Mouse (Mus musculus): ENCODE results near the gene Prdm2. TPM values are rescaled to one million over a fixed set of nuclear protein-coding genes. Genes with fewer than 3 reads are reported as not detected.

The Prdm2 gene
- polyA plus RNA-seq, 1 experiment from 2014 or later: 3.3 TPM

GRCm38 (mm10) chr4:143114232-143114979 is 98.4 kb downstream of the Prdm2 start:
- 68% methylated on average over 21 of the region's 21 CpGs for WGBS (ENCODE audit: insufficient replicate concordance)
- H3K4me2 ChIP-seq (ENCODE audit: low read depth, low read length): no peak overlapping the region
- no peak overlapping the region for H3K4me3 ChIP-seq (ENCODE audit: low read depth, low read length)
- H3K27ac ChIP-seq (ENCODE audit: low read length): no peak overlapping the region
- H3K4me1 ChIP-seq (ENCODE audit: control insufficient read depth, low read depth, low read length): no peaks in the 10 kb centered on the region; the same call in 1 of the 2 replicates
- no peaks in the 10 kb centered on the region for H3K27me3 ChIP-seq (ENCODE audit: control insufficient read depth, insufficient read depth, low read depth, low read length)
- H3K36me3 ChIP-seq (ENCODE audit: control insufficient read depth, insufficient read depth): no peaks in the 10 kb centered on the region; the same call in 1 of the 2 replicates
- no peak for ATAC-seq (ENCODE audit: low read depth)
- H3K9ac ChIP-seq (ENCODE audit: low read depth, low read length): no peak overlapping the region
- H3K9me3 ChIP-seq (replicated peaks; ENCODE audit: control insufficient read depth, low read length): no peaks in the 10 kb centered on the region

- Histone ChIP-seq H3K4me2 (ENCODE audit: low read depth, low read length) (no peak overlapping the region), H3K9ac (ENCODE audit: low read depth, low read length) (no peak overlapping the region), H3K27me3 (ENCODE audit: control insufficient read depth, insufficient read depth, low read depth, low read length) (no peaks in the 10 kb centered on the region), H3K36me3 (ENCODE audit: control insufficient read depth, insufficient read depth) (no peaks in the 10 kb centered on the region; the same call in 1 of the 2 replicates), H3K4me1 (ENCODE audit: control insufficient read depth, low read depth, low read length) (no peaks in the 10 kb centered on the region; the same call in none of the 2 replicates), H3K9me3 (replicated peaks; ENCODE audit: control insufficient read depth, low read length) (no peaks in the 10 kb centered on the region), H3K27ac (ENCODE audit: low read length) (no peak overlapping the region), H3K4me3 (ENCODE audit: low read depth, low read length) (no peak overlapping the region)
- WGBS (ENCODE audit: insufficient replicate concordance): 32% methylated on average over 6 of the region's 6 CpGs
- ATAC-seq (ENCODE audit: low read depth): no peak
Measured at GRCm38 (mm10) chr4:143112985-143113384, 99.8 kb downstream of the Prdm2 start.

GRCm38 (mm10) chr4:143112439-143112838 is 100.4 kb downstream of the Prdm2 start:
- no peaks in the 10 kb centered on the region for H3K27me3 ChIP-seq (ENCODE audit: control insufficient read depth, insufficient read depth, low read depth, low read length)
- no peak overlapping the region for H3K9ac ChIP-seq (ENCODE audit: low read depth, low read length)
- H3K4me2 ChIP-seq (ENCODE audit: low read depth, low read length): no peak overlapping the region
- H3K9me3 ChIP-seq (replicated peaks; ENCODE audit: control insufficient read depth, low read length): no peaks in the 10 kb centered on the region
- H3K27ac ChIP-seq (ENCODE audit: low read length): no peak overlapping the region
- H3K4me1 ChIP-seq (ENCODE audit: control insufficient read depth, low read depth, low read length): no peaks in the 10 kb centered on the region; the same call in none of the 2 replicates
- ATAC-seq (ENCODE audit: low read depth): peak; percentile 49; the same call in 1 of the 2 replicates
- 45% methylated on average over 2 of the region's 2 CpGs for WGBS (ENCODE audit: insufficient replicate concordance)
- no peak overlapping the region for H3K4me3 ChIP-seq (ENCODE audit: low read depth, low read length)
- H3K36me3 ChIP-seq (ENCODE audit: control insufficient read depth, insufficient read depth): no peaks in the 10 kb centered on the region; the same call in 1 of the 2 replicates

GRCm38 (mm10) chr4:143111872-143112271 is 100.9 kb downstream of the Prdm2 start:
- no peak overlapping the region for H3K4me2 ChIP-seq (ENCODE audit: low read depth, low read length)
- no peaks in the 10 kb centered on the region for H3K27me3 ChIP-seq (ENCODE audit: control insufficient read depth, insufficient read depth, low read depth, low read length)
- WGBS (ENCODE audit: insufficient replicate concordance): 64% methylated on average over 5 of the region's 5 CpGs
- no peaks in the 10 kb centered on the region for H3K9me3 ChIP-seq (replicated peaks; ENCODE audit: control insufficient read depth, low read length)
- no peaks in the 10 kb centered on the region; the same call in 1 of the 2 replicates for H3K36me3 ChIP-seq (ENCODE audit: control insufficient read depth, insufficient read depth)
- H3K27ac ChIP-seq (ENCODE audit: low read length): no peak overlapping the region
- H3K9ac ChIP-seq (ENCODE audit: low read depth, low read length): no peak overlapping the region
- H3K4me3 ChIP-seq (ENCODE audit: low read depth, low read length): no peak overlapping the region
- ATAC-seq (ENCODE audit: low read depth): no peak
- no peaks in the 10 kb centered on the region; the same call in none of the 2 replicates for H3K4me1 ChIP-seq (ENCODE audit: control insufficient read depth, low read depth, low read length)

- Histone ChIP-seq H3K9ac (ENCODE audit: low read depth, low read length) (no peak overlapping the region), H3K9me3 (replicated peaks; ENCODE audit: control insufficient read depth, low read length) (no peaks in the 10 kb centered on the region), H3K4me1 (ENCODE audit: control insufficient read depth, low read depth, low read length) (no peaks in the 10 kb centered on the region; the same call in none of the 2 replicates), H3K27ac (ENCODE audit: low read length) (no peak overlapping the region), H3K36me3 (ENCODE audit: control insufficient read depth, insufficient read depth) (no peaks in the 10 kb centered on the region; the same call in 1 of the 2 replicates), H3K4me2 (ENCODE audit: low read depth, low read length) (no peak overlapping the region), H3K27me3 (ENCODE audit: control insufficient read depth, insufficient read depth, low read depth, low read length) (no peaks in the 10 kb centered on the region), H3K4me3 (ENCODE audit: low read depth, low read length) (no peak overlapping the region)
- WGBS (ENCODE audit: insufficient replicate concordance): 57% methylated on average over 9 of the region's 9 CpGs
- ATAC-seq (ENCODE audit: low read depth): no peak
Measured at GRCm38 (mm10) chr4:143108552-143108951, 104.2 kb downstream of the Prdm2 start.

GRCm38 (mm10) chr4:143106971-143107370 is 105.8 kb downstream of the Prdm2 start:
- Histone ChIP-seq H3K9ac (ENCODE audit: low read depth, low read length) (no peak overlapping the region), H3K9me3 (replicated peaks; ENCODE audit: control insufficient read depth, low read length) (no peaks in the 10 kb centered on the region), H3K4me3 (ENCODE audit: low read depth, low read length) (no peak overlapping the region), H3K27ac (ENCODE audit: low read length) (peak overlapping the region; percentile 42; the same call in 1 of the 2 replicates), H3K36me3 (ENCODE audit: control insufficient read depth, insufficient read depth) (no peaks in the 10 kb centered on the region; the same call in 1 of the 2 replicates), H3K4me2 (ENCODE audit: low read depth, low read length) (no peak overlapping the region), H3K27me3 (ENCODE audit: control insufficient read depth, insufficient read depth, low read depth, low read length) (no peaks in the 10 kb centered on the region), H3K4me1 (ENCODE audit: control insufficient read depth, low read depth, low read length) (no peaks in the 10 kb centered on the region; the same call in none of the 2 replicates)
- ATAC-seq (ENCODE audit: low read depth): peak; percentile 28; the same call in 1 of the 2 replicates
- 64% methylated on average over 6 of the region's 6 CpGs for WGBS (ENCODE audit: insufficient replicate concordance)

GRCm38 (mm10) chr4:143106566-143106965 is 106.2 kb downstream of the Prdm2 start:
- peak overlapping the region; percentile 42; the same call in 1 of the 2 replicates for H3K27ac ChIP-seq (ENCODE audit: low read length)
- no peak for ATAC-seq (ENCODE audit: low read depth)
- WGBS (ENCODE audit: insufficient replicate concordance): 40% methylated on average over 2 of the region's 2 CpGs

GRCm38 (mm10) chr4:143104739-143105138 is 108.1 kb downstream of the Prdm2 start:
- Histone ChIP-seq H3K4me3 (ENCODE audit: low read depth, low read length) (no peak overlapping the region), H3K4me2 (ENCODE audit: low read depth, low read length) (no peak overlapping the region), H3K4me1 (ENCODE audit: control insufficient read depth, low read depth, low read length) (no peaks in the 10 kb centered on the region; the same call in none of the 2 replicates), H3K36me3 (ENCODE audit: control insufficient read depth, insufficient read depth) (no peaks in the 10 kb centered on the region), H3K9me3 (replicated peaks; ENCODE audit: control insufficient read depth, low read length) (no peaks in the 10 kb centered on the region), H3K27ac (ENCODE audit: low read length) (no peak overlapping the region), H3K9ac (ENCODE audit: low read depth, low read length) (no peak overlapping the region), H3K27me3 (ENCODE audit: control insufficient read depth, insufficient read depth, low read depth, low read length) (no peaks in the 10 kb centered on the region)
- no peak for ATAC-seq (ENCODE audit: low read depth)
- WGBS (ENCODE audit: insufficient replicate concordance): 49% methylated on average over 5 of the region's 5 CpGs

More at GRCm38 (mm10) chr4:143106566-143106965, 106.2 kb downstream of the Prdm2 start:
- H3K27me3 ChIP-seq (ENCODE audit: control insufficient read depth, insufficient read depth, low read depth, low read length): no peaks in the 10 kb centered on the region
- H3K4me2 ChIP-seq (ENCODE audit: low read depth, low read length): no peak overlapping the region
- H3K4me1 ChIP-seq (ENCODE audit: control insufficient read depth, low read depth, low read length): no peaks in the 10 kb centered on the region; the same call in none of the 2 replicates
- H3K9ac ChIP-seq (ENCODE audit: low read depth, low read length): no peak overlapping the region
- H3K4me3 ChIP-seq (ENCODE audit: low read depth, low read length): no peak overlapping the region
- H3K36me3 ChIP-seq (ENCODE audit: control insufficient read depth, insufficient read depth): no peaks in the 10 kb centered on the region; the same call in 1 of the 2 replicates
- H3K9me3 ChIP-seq (replicated peaks; ENCODE audit: control insufficient read depth, low read length): no peaks in the 10 kb centered on the region

GRCm38 (mm10) chr4:143103811-143104210 is 109.0 kb downstream of the Prdm2 start:
- Histone ChIP-seq H3K36me3 (ENCODE audit: control insufficient read depth, insufficient read depth) (no peaks in the 10 kb centered on the region), H3K4me2 (ENCODE audit: low read depth, low read length) (no peak overlapping the region), H3K27me3 (ENCODE audit: control insufficient read depth, insufficient read depth, low read depth, low read length) (no peaks in the 10 kb centered on the region), H3K9ac (ENCODE audit: low read depth, low read length) (no peak overlapping the region), H3K4me1 (ENCODE audit: control insufficient read depth, low read depth, low read length) (no peaks in the 10 kb centered on the region; the same call in none of the 2 replicates), H3K27ac (ENCODE audit: low read length) (no peak overlapping the region), H3K9me3 (replicated peaks; ENCODE audit: control insufficient read depth, low read length) (no peaks in the 10 kb centered on the region), H3K4me3 (ENCODE audit: low read depth, low read length) (no peak overlapping the region)
- ATAC-seq (ENCODE audit: low read depth): no peak
- WGBS (ENCODE audit: insufficient replicate concordance): 45% methylated on average over 2 of the region's 2 CpGs

All from liver, embryonic 16.5 days (tissue).